Mouse (Mus musculus) gastrocnemius, adult 8-10 months (tissue): Measurements from ENCODE around the gene Ubash3a. TPM values are rescaled to one million over a fixed set of nuclear protein-coding genes. Genes with fewer than 3 reads are reported as not detected.

ENCODE experiments used
- DNase-seq, 2 experiments: peaks; one replicate each; pipeline ENCODE4 v3.0.0; 2022; ENCODE audit warnings: low spot score in 2 of 2
- total RNA-seq, 4 experiments: library from RNA; stranded (reverse); gene quantifications; 2 replicates each; pipeline ENCODE4 v1.2.4; 2022

Ubash3a gene
- total RNA-seq, result not detected

DNA sequence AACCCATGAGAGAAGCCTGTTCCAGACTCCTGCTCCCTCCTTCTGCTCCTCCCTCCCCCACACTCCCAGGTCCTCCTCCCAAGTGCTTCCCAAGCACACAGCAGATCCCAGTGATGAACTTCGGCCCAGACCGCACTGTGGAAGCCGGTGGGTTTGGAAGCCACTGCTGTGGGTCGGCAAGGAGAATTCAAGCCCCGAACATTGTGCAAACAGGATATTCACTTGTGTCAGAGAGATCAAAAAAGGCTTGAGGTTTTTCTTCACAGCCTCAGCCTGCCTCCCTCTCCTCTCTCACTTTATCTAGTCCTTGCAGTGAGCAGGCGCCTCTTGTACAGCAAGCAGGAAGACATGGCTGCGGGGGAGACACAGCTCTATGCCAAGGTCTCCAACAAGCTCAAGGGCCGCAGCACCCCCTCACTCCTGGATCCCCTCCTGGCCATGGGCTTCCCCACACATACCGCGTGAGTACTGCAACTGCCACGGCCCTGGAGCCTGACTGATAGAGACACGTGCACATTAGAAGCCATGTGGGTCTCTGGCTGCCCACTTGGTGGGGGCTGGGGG is at the start of gene Ubash3a:
Gene Ubash3a (plus strand): TSS at position 103 of the 564 bp plus-strand sequence.
- no peak for DNase-seq

- no peak for DNase-seq
Observed at GRCm38 (mm10) chr17:31157921-31158320, 49.8 kb upstream of the Ubash3a start.

DNA sequence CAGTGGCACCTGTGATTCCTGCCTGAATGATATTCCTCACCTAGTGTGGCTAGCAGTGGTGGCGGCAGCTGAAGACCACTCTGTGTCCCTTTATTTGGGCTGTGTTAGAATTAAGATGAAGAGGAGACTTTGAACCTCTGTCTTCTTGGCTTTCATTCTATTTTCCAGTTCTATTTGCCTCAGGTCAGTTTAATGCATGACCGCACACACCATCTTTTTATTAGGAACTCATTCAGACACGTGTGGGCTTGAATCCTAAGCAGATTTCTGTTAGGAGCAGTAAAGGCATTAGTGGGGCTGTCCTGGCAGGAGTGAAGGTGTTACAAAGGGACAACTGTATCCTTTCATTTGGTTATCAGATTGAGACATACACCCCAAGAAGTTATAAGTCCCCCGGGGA is 47.4 kb upstream of the Ubash3a start:
- DNase-seq, result no peak

DNA sequence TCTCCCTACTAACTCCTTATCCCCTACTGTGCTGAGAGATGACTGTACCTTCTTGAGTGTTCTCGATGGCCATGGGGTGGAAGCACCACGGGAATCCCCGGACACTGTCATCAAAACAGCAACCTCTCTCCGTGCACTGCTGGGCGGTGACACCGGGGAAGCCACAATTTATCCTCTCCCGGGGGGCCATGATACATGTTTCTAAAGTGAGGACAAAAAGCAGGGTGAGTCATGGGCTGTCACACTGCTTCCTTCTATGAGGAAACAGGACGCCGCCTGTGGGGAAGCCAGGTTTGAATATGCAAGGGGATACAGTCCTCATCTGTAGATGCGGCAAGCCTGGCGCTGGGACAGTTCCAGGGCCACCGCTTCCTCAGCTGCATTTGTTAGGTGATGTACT is 45.1 kb upstream of the Ubash3a start:
- no peak for DNase-seq

- no peak for DNase-seq
Observed at GRCm38 (mm10) chr17:31163821-31164220, 43.9 kb upstream of the Ubash3a start.

GRCm38 (mm10) chr17:31165127-31165526 is 42.5 kb upstream of the Ubash3a start, which contains the start of gene Tff1:
Tff1 (minus strand) TSS chr17:31165277.
- no peak for DNase-seq

DNA sequence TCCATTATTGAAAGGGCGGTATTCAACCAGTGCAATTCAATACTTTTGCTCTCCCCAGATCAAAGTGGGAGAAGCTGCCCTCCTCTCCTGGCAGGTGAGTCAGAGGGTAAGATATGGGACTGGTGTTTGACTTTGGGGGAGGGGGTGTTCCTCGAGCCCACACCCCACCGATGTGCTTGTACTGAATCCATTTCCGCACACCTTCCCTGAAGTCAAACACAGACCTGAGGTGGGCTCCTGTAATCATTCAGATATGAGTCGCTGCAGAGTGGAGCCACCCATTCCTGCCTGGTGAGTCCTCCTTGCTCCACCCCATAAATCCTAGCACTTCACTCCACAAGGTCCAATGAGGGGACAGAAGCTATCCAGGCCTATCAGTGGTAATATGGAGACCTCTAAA is 37.9 kb upstream of the Ubash3a start:
- no peak for DNase-seq

GRCm38 (mm10) chr17:31176321-31176720 is 31.4 kb upstream of the Ubash3a start:
- DNase-seq, result no peak

DNA sequence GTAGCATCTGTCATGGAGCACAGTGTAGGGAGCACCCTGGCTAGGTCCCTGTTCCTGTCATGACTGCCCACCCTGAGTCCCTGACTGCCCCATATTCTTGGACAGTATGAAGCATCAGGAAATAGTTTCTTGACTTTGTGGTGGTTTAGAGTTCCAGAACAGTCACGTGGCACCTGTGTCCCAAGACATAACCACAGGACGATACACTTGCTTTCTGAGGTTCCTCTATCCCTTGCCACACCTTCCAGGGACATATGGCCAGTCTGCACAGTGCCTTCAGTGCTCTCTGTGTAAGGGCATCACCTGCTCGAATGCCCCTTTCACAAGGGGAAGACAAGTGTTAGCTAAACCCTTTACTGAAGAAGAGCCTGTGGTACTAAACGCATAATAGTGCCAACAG is 26.2 kb upstream of the Ubash3a start:
- no peak for DNase-seq

GRCm38 (mm10) chr17:31183180-31183974 is 24.3 kb upstream of the Ubash3a start:
- no peak for DNase-seq

- no peak for DNase-seq
Observed at GRCm38 (mm10) chr17:31184269-31184990, 23.2 kb upstream of the Ubash3a start.

GRCm38 (mm10) chr17:31187370-31187769 is 20.3 kb upstream of the Ubash3a start:
- peak; percentile 18 to 25 for DNase-seq

DNA sequence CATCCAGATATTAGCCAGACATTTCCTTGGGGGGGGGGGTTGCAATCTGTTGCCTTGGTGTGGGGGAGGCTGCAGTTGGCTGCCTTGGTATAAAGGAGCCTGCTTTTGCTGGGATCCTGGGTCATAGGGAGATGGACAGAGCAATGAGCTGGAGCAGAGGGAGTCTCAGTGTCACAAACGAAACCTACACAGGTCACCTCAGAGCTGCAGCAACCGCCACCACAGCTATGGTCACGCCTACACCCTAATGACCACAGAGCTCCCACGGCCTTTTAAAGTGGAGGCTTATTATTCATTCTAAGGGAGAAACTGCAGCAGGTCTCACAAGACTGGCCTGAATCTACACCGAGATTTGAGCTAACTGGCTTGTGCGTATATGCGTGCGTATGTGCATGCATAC is 15.8 kb upstream of the Ubash3a start:
- no peak for DNase-seq

DNA sequence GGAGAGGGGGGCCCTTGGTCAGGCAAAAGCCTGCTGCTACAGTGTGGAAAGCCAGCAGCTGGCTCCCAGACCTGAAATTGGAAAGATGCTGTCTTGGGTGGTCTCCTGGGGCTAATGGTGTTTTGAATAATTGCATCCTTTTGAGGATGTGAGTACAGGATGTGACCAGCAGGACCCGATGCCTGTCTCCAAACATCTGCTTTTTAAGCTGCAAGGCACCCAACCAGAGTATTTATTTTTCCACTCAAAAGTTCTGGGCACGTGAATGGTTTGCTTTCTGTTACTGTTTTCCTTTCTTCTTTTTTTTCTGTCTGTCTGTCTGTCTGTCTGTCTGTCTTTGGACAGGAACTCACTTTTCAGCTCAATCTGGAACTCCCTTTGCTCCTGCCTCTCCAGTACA is 15.0 kb upstream of the Ubash3a start:
- no peak for DNase-seq

GRCm38 (mm10) chr17:31193360-31193759 is 14.3 kb upstream of the Ubash3a start:
- no peak for DNase-seq

- DNase-seq, result no peak
Observed at GRCm38 (mm10) chr17:31195207-31195606, 12.5 kb upstream of the Ubash3a start.

GRCm38 (mm10) chr17:31196283-31196682 is 11.4 kb upstream of the Ubash3a start:
- DNase-seq, result no peak

DNA sequence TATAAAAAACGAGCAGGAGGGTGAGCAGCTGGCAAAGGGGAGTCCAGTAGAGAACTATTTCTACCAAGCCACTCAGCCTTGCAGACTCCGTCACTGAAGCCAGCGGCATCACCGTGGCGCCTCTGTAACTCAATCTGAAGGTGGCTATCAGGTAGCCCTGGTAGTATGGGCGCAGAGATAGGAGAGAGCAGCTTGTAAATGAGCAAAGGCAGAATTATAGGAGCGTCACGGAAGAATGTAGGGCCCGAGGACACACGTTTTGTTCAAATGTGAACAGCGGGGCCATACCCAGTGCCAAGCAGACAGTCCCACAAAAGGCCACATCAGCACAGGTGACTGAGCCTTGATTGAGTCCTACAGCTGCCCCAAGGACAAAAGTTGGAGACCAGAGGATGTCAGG is 8.8 kb upstream of the Ubash3a start, which contains the start of gene Tmprss3:
Gene Tmprss3 (minus strand): TSS at position 101 of the 400 bp plus-strand sequence.
- no peak for DNase-seq

DNA sequence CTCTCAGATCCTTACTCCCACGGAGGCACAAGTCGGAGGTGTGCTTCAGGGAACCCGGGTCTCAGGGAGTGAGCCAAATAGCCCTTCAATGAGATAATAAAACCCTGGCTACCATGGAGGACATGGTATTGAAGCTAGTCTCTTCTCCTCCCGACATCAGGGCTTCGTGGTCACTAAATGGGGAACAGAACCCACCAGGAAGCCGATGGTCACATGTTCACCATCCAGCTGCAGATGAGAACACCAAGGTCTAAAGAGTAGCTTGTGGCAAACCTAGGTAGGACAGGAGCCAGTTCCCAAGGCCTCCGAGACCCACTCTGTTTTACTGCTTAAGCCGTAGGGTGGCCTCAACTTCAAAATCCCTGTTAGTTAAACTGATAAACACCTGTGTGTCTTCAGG is 981 bp downstream of the Ubash3a start:
- DNase-seq, result no peak

DNA sequence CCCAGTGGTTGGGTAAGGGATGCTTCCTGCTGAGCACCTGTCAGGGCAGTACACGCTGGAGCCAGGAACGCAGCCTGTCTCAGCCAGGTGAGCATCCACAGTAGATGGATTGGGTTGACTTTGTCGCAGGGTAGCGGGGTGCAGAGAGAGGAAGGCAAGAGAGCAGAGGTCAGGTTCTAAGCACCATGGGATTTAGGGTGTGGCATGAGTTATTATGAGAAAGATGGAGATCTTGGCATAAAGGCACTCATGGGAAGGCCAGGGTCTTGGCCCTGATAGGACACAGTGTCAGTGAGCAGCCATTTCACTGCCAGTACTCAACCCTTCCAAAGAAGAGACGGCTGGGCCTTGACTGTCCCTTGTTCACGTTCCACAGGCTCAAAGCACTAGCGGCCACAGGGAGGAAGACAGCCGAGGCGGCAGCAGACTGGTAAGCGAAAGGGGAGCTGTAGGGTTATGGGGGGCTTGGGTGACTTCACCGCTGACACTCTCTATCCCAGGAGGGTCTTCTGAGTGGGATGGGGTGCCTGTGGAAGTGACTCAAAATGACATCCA is 1.8 kb downstream of the Ubash3a start:
- no peak for DNase-seq

DNA sequence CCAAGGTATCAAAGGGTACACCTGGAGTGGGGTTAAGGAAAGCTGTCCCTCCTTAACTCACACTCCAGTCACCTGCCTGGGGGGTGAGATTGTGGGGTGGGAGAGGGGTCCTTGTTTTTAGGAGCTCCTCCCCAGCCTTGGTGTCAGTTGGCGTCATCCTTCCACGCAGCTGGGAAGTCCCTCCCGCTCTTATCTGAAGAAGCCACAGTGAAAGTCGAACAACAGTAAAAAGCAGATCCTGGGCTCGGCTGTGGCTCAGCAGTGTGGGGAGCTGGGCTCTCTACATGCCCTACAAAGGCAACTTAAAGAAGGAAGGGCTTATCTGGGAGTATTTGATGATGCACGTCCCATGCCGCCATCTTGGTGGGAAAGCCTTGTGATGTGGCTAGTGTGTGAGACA is 2.6 kb downstream of the Ubash3a start:
- DNase-seq, result no peak

DNA sequence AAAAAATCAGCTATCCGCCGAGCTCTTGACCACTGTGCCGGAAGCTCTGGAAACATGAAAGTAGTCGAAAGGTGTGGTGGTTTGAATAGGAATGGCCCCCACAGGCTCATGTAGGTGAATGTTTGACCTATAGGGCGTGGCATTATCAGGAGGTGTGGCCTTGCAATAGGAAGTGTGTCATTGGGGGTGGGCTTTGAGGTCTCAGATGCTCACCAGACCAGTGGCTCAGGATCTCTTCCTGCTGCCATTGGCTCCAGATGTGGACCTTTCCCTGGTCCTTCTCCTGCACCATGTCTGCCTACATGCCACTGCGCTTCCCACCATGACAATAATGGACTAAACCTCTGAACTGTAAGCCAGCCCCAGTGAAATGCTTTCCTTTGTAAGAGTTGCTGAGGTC is 4.2 kb downstream of the Ubash3a start:
- no peak for DNase-seq
